Mouse (Mus musculus) ovary, adult 2 months (tissue): ENCODE results near the gene Dchs2. TPM values are rescaled to one million over a fixed set of nuclear protein-coding genes. Genes with fewer than 3 reads are reported as not detected.

Experiments used
- polyA plus RNA-seq: library from polyadenylated mRNA; depleted of rRNA; stranded (reverse); fragments of >200 nt; gene quantifications from 2 replicates; pipeline ENCODE4 v1.2.3, GENCODE M21; 2012; rRNA removed

Gene Dchs2
- polyA plus RNA-seq, result 0.44 and 0.46 TPM in 2 replicates

GRCm38 (mm10) chr3:83127726-83128448, at the start of gene Dchs2:
Dchs2 (plus strand) TSS chr3:83127948.

Other genes with a start within 250 kb of the Dchs2 start
- 6.4 and 6.9 TPM in 2 replicates for gene Lrat, start 224.0 kb upstream of the Dchs2 start, polyA plus RNA-seq
- 0.36 and 1.6 TPM in 2 replicates for gene Fgg, start 120.2 kb upstream of the Dchs2 start, polyA plus RNA-seq
- 0.25 and 0.37 TPM in 2 replicates for gene Fga, start 101.9 kb upstream of the Dchs2 start, polyA plus RNA-seq
- 0.14 and 0.59 TPM in 2 replicates for gene Fgb, start 78.1 kb upstream of the Dchs2 start, polyA plus RNA-seq
- gene Plrg1, start 72.4 kb upstream of the Dchs2 start, polyA plus RNA-seq, result 33.7 and 43.1 TPM in 2 replicates